Mouse (Mus musculus) brown adipose tissue, adult 24 weeks (tissue): ENCODE data around the gene Padi2. TPM values are rescaled to one million over a fixed set of nuclear protein-coding genes. Genes with fewer than 3 reads are reported as not detected.

Source experiments
- H3K27ac ChIP-seq: fragments of 200-500 bp; replicated peaks from 2 replicates; pipeline ENCODE4 v1.5.1; 2012; ENCODE audit warnings: low read depth, mild to moderate bottlenecking, low read length
- H3K4me1 ChIP-seq: fragments of 200-500 bp; 2 replicates; pipeline ENCODE4 v1.6.1; 2012; ENCODE audit warnings: low read length, mixed read lengths; ENCODE audit not compliant: control insufficient read depth, insufficient read depth, insufficient read length
- H3K4me3 ChIP-seq: fragments of 200-500 bp; 2 replicates; pipeline ENCODE4 v1.5.1; 2012; ENCODE audit warnings: low read depth, mild to moderate bottlenecking, low read length, moderate library complexity; ENCODE audit not compliant: insufficient read depth
- polyA plus RNA-seq: library from polyadenylated mRNA; stranded (reverse); fragments of >200 nt; gene quantifications from 2 replicates; pipeline ENCODE4 v1.2.4, GENCODE M21; 2012; ENCODE audit not compliant: missing spikeins, insufficient read depth, insufficient read length

Padi2 gene
- polyA plus RNA-seq, 1 experiment, result 1.6 TPM

DNA sequence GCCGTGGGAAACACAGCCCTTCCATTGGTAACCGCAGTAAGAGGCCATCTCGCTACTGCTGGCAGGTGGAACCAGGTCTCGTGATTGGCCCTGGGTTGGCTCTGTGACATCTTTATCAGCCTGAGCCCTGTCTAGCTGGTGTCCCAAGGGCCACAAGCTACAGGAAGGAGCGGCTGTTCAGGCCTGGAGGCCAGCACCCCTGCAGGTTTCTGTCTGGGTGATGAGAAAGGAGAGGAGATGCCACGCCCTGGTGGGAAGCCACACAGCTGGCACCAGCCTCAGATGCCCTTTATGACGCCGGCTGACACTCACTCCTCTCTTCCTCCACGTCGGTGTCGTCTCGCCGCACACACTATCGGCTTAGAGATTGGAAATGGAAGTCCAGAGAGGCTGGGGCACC, 83.3 kb downstream of the Padi2 start:
- peaks cover 7% of the 10 kb centered on the region; the same call in 1 of the 2 replicates for H3K4me1 ChIP-seq
- no peak overlapping the region for H3K4me3 ChIP-seq
- H3K27ac ChIP-seq, result no peak overlapping the region; the same call in 1 of the 2 replicates

DNA sequence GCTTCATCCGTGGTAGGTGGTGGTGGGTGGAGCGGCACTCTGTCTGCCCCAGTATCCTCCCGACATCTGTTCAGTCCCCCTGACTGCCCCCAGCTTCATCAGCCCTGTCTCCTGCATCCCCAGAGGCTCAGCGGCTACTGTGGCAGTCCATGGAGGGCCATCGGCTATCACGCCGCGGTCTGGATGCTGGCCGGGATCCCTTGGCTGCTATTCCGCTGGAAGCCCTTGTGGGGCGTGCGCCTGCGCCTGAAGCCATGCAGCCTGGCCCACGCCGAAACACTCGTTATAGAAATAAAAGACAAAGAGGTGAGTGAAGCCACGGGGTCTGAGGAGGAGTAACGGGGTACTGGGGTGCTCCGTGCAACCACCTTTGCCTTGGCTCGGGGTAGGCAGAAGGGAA, 86.1 kb downstream of the Padi2 start:
- Histone ChIP-seq H3K27ac (no peak overlapping the region), H3K4me1 (peaks cover 7% of the 10 kb centered on the region; the same call in 1 of the 2 replicates), H3K4me3 (no peak overlapping the region)

DNA sequence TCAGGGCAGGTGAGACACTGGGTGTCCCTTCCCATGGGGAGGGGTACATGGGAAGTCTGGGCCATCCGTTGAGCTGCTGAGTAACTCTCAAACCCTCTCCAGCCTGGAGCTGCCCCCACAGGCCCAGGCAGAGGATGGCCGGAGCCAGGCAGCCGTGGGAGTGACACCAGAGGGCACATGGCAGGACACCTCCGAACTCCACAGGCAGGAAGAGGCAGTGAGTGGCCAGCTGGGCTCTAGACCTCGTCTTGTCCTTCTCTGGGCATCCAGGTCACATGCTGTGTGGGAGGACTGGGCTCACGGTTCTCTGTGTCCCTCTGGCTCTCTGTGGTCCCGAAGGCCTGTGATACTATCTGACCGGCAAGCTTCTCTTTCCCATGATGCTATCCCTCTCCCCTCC, 87.7 kb downstream of the Padi2 start:
- H3K4me1 ChIP-seq, result no peaks in the 10 kb centered on the region
- no peak overlapping the region for H3K27ac ChIP-seq
- H3K4me3 ChIP-seq, result no peak overlapping the region

DNA sequence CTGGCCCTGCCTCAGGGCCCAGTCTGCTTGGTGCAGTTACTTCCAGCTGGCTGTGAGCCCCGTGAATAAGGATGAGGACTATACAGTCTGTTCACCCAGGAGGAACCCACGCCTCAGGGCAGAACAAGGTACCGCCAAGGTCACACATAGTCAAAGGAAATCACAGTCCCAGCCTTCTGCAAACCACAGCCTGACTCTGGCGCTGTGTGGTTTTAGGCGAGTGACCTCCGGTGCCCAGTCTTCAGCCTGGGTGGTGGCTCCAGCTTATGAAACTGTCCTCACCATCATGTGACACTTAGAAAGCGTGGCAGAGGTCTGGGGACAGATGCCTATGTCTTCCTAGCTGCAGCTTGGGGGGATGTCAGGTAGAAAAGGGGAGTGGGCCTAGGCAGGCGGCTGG, 89.7 kb downstream of the Padi2 start:
- Histone ChIP-seq H3K27ac (no peak overlapping the region), H3K4me3 (no peak overlapping the region), H3K4me1 (no peaks in the 10 kb centered on the region)

DNA sequence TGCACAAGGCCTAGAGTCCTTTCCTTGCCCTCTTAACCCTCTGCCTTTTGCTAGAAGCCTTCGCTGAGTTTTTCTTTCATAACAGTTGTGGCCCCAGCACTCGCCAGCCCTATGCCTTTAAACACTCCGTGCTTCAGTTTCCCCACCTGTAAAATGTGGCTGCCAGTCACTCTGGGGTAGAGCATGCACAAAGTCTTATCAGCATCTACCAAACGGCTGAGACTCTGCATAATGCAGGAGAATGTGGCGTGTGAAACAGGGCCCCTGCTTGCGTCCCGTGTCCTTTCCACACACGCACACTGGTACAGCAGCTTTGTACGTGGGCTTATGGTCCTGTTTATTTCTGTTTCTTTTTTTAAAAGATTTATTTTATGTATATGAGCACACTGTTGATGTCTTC, 90.7 kb downstream of the Padi2 start:
- Histone ChIP-seq H3K4me3 (no peak overlapping the region), H3K27ac (no peak overlapping the region), H3K4me1 (no peaks in the 10 kb centered on the region)

Other genes starting within 250 kb of the Padi2 start
- 2.2 and 3.3 TPM in 2 replicates for gene Arhgef10l, start 240.3 kb upstream of the Padi2 start, polyA plus RNA-seq
- 8.8 and 9.9 TPM in 2 replicates for gene Rcc2, start 205.8 kb upstream of the Padi2 start, polyA plus RNA-seq
- not detected in 2 replicates for gene Padi6, start 163.7 kb upstream of the Padi2 start, polyA plus RNA-seq
- gene Padi4, start 132.1 kb upstream of the Padi2 start, polyA plus RNA-seq, result 0.99 TPM in 1 of 2 replicates, not detected in the other
- not detected in 2 replicates for gene Padi3, start 95.7 kb upstream of the Padi2 start, polyA plus RNA-seq
- not detected in 2 replicates for gene Padi1, start 60.6 kb upstream of the Padi2 start, polyA plus RNA-seq
- 2,044 and 2,390 TPM in 2 replicates for gene Sdhb, start 54.9 kb downstream of the Padi2 start, polyA plus RNA-seq
- 6.7 and 6.8 TPM in 2 replicates for gene Atp13a2, start 80.5 kb downstream of the Padi2 start, polyA plus RNA-seq
- 1.4 and 3.0 TPM in 2 replicates for gene Mfap2, start 104.1 kb downstream of the Padi2 start, polyA plus RNA-seq
- 1.4 and 3.2 TPM in 2 replicates for gene Crocc, start 154.2 kb downstream of the Padi2 start, polyA plus RNA-seq
- 24.2 and 29.4 TPM in 2 replicates for gene Necap2, start 172.0 kb downstream of the Padi2 start, polyA plus RNA-seq
- not detected in 2 replicates for gene Spata21, start 182.0 kb downstream of the Padi2 start, polyA plus RNA-seq
- gene Szrd1, start 233.4 kb downstream of the Padi2 start, polyA plus RNA-seq, result 52.2 and 85.4 TPM in 2 replicates
- 4.4 and 5.3 TPM in 2 replicates for gene Fbxo42, start 241.6 kb downstream of the Padi2 start, polyA plus RNA-seq